Mouse (Mus musculus) liver, embryonic 18 days (tissue): ENCODE results near the gene Coro1a. TPM values are rescaled to one million over a fixed set of nuclear protein-coding genes. Genes with fewer than 3 reads are reported as not detected.

Experiments used
- polyA plus RNA-seq: library from polyadenylated mRNA; depleted of rRNA; stranded (reverse); fragments of >200 nt; gene quantifications from 2 replicates; pipeline ENCODE4 v1.2.3, GENCODE M21; 2012; rRNA removed

Coro1a gene
- 105 and 119 TPM in 2 replicates for polyA plus RNA-seq

GRCm38 (mm10) chr7:126707442-126708174 is at the start of gene Coro1a:
TSS of gene Coro1a (minus strand) at chr7:126707787.

GRCm38 (mm10) chr7:126695631-126696207 is 11.9 kb downstream of the Coro1a start, which contains the start of gene Slx1b:
TSS of gene Slx1b (minus strand) at chr7:126695784.

GRCm38 (mm10) chr7:126695210-126695611 is 12.4 kb downstream of the Coro1a start, which contains the start of gene Bola2:
TSS of gene Bola2 (plus strand) at chr7:126695401.

GRCm38 (mm10) chr7:126676207-126676606 is 31.4 kb downstream of the Coro1a start, which contains the start of gene Sult1a1:
TSS of gene Sult1a1 (minus strand) at chr7:126676432.

Other genes with a start within 250 kb of the Coro1a start
- 0.16 and 0.67 TPM in 2 replicates for gene Atp2a1, start 244.7 kb downstream of the Coro1a start, polyA plus RNA-seq
- gene Sh2b1, start 232.4 kb downstream of the Coro1a start, polyA plus RNA-seq: 17.2 and 21.4 TPM in 2 replicates
- gene Tufm, start 220.4 kb downstream of the Coro1a start, polyA plus RNA-seq: 66.4 and 78.6 TPM in 2 replicates
- 25.1 and 32.3 TPM in 2 replicates for gene Atxn2l, start 204.3 kb downstream of the Coro1a start, polyA plus RNA-seq
- gene Eif3c, start 141.4 kb downstream of the Coro1a start, polyA plus RNA-seq: 49.9 and 50.0 TPM in 2 replicates
- 4.2 and 5.8 TPM in 2 replicates for gene Apobr, start 122.8 kb downstream of the Coro1a start, polyA plus RNA-seq
- 17.9 and 19.2 TPM in 2 replicates for gene Cln3, start 122.0 kb downstream of the Coro1a start, polyA plus RNA-seq
- gene Il27, start 112.8 kb downstream of the Coro1a start, polyA plus RNA-seq: 0.17 and 0.31 TPM in 2 replicates
- 10.2 and 11.1 TPM in 2 replicates for gene Nupr1, start 76.9 kb downstream of the Coro1a start, polyA plus RNA-seq
- gene Sgf29, start 58.5 kb downstream of the Coro1a start, polyA plus RNA-seq: 17.2 and 19.9 TPM in 2 replicates
- 166 and 169 TPM in 2 replicates for gene Sult1a1, start 31.4 kb downstream of the Coro1a start, polyA plus RNA-seq
- gene Bola2, start 12.4 kb downstream of the Coro1a start, polyA plus RNA-seq: 25.7 and 39.5 TPM in 2 replicates
- 5.9 and 7.2 TPM in 2 replicates for gene Slx1b, start 12.0 kb downstream of the Coro1a start, polyA plus RNA-seq
- gene Mapk3, start 51.8 kb upstream of the Coro1a start, polyA plus RNA-seq: 44.6 and 47.3 TPM in 2 replicates
- gene Gdpd3, start 58.5 kb upstream of the Coro1a start, polyA plus RNA-seq: 3.1 and 4.0 TPM in 2 replicates
- gene Ypel3, start 69.2 kb upstream of the Coro1a start, polyA plus RNA-seq: 84.2 and 96.1 TPM in 2 replicates
- 1.6 TPM in 2 replicates for gene Tbx6, start 73.7 kb upstream of the Coro1a start, polyA plus RNA-seq
- 70.6 and 72.5 TPM in 2 replicates for gene Ppp4c, start 84.7 kb upstream of the Coro1a start, polyA plus RNA-seq
- gene Fam57b, start 89.9 kb upstream of the Coro1a start, polyA plus RNA-seq: 0.75 and 1.6 TPM in 2 replicates
- not detected in 2 replicates for gene 4930451I11Rik, start 123.9 kb upstream of the Coro1a start, polyA plus RNA-seq
- 0.04 TPM in 1 of 2 replicates, not detected in the other for gene Doc2a, start 139.6 kb upstream of the Coro1a start, polyA plus RNA-seq
- 17.7 and 24.2 TPM in 2 replicates for gene Hirip3, start 154.2 kb upstream of the Coro1a start, polyA plus RNA-seq
- 14.5 and 14.8 TPM in 2 replicates for gene Ino80e, start 154.6 kb upstream of the Coro1a start, polyA plus RNA-seq
- 18.4 and 21.2 TPM in 2 replicates for gene Taok2, start 176.9 kb upstream of the Coro1a start, polyA plus RNA-seq
- 28.3 and 30.3 TPM in 2 replicates for gene Tmem219, start 215.1 kb upstream of the Coro1a start, polyA plus RNA-seq
- gene Kctd13, start 221.1 kb upstream of the Coro1a start, polyA plus RNA-seq: 3.4 and 4.0 TPM in 2 replicates
- gene Asphd1, start 241.8 kb upstream of the Coro1a start, polyA plus RNA-seq: 0.02 TPM in 1 of 2 replicates, not detected in the other
- 0.23 and 0.40 TPM in 2 replicates for gene Sez6l2, start 242.8 kb upstream of the Coro1a start, polyA plus RNA-seq